ENCODE assay signal across 8 mouse cellular contexts in genomic region chr16:92399490-92400458, GRCm38 (mm10). TPM values are rescaled to one million over a fixed set of nuclear protein-coding genes. Genes with fewer than 3 reads are reported as not detected.
DNase-seq lines count a peak whose midpoint lies in the region; ATAC-seq and TF ChIP-seq lines count a peak whose summit lies in the region.

No protein-coding gene starts in this region.

- H3K27ac ChIP-seq in hindbrain, embryonic 13.5 days, result peak overlapping the region; percentile 83
- peak overlapping the region; percentile 90 for H3K27ac ChIP-seq in lung, postnatal 0 days (ENCODE audit: low read length)

- ATAC-seq in hindbrain, embryonic 13.5 days (ENCODE audit: low FRiP score), result peak; percentile 76
- ATAC-seq in lung, postnatal 0 days, result peak; percentile 90

- H3K4me2 ChIP-seq in hindbrain, embryonic 13.5 days, result peak overlapping the region; percentile 80
- H3K4me2 ChIP-seq in lung, postnatal 0 days (replicated peaks; ENCODE audit: low read depth, low read length), result peak overlapping the region; percentile 73

- H3K36me3 ChIP-seq in hindbrain, embryonic 13.5 days, result peaks cover 21% of the 10 kb centered on the region
- H3K36me3 ChIP-seq in lung, postnatal 0 days (ENCODE audit: insufficient read depth, low read length), result peaks cover 6% of the 10 kb centered on the region; the same call in 1 of the 2 replicates

- under 1% methylated on average over 37 of the region's 37 CpGs for WGBS in hindbrain, embryonic 13.5 days
- under 1% methylated on average over 37 of the region's 37 CpGs for WGBS in lung, postnatal 0 days

- TF ChIP-seq CTCF in lung, postnatal 0 days (IDR thresholded peaks at IDR 0.05), result peak; percentile 44

- 0 out of 2 replicates have a peak, but pooled peaks cover 5% of the 10 kb centered on the region for H3K27me3 ChIP-seq in hindbrain, embryonic 13.5 days
- no peaks in the 10 kb centered on the region for H3K27me3 ChIP-seq in lung, postnatal 0 days (replicated peaks; ENCODE audit: insufficient read depth, low read length)

- peak overlapping the region; percentile 73 for H3K9ac ChIP-seq in hindbrain, embryonic 13.5 days
- peak overlapping the region; percentile 72 for H3K9ac ChIP-seq in lung, postnatal 0 days (replicated peaks; ENCODE audit: low read depth)

- TF ChIP-seq EP300 in lung, postnatal 0 days (IDR thresholded peaks at IDR 0.05), result peak; percentile 96

- peak; percentile 96 for DNase-seq in R1 (ENCODE audit: low read depth, low spot score)
- DNase-seq in cerebellum, postnatal 25 days, result peak; percentile 74 to 77
- DNase-seq in frontal cortex, postnatal 36 days (ENCODE audit: low spot score in 2 of 2), result peak; percentile 78 to 81
- peak; percentile 68 to 82 for DNase-seq in layer of hippocampus, postnatal 14 days (ENCODE audit: low spot score in 2 of 2)
- peak; percentile 98 for DNase-seq in lung, postnatal 0 days (ENCODE audit: low spot score)
- peak; percentile 80 for DNase-seq in retina, embryonic 14.5 days (ENCODE audit: low spot score)
- DNase-seq in urinary bladder, postnatal 25 days (ENCODE audit: low spot score), result peak; percentile 86

- H3K4me3 ChIP-seq in hindbrain, embryonic 13.5 days, result peak overlapping the region; percentile 42
- peak overlapping the region; percentile 49 for H3K4me3 ChIP-seq in lung, postnatal 0 days (ENCODE audit: low read depth, low read length)

- H3K4me1 ChIP-seq in hindbrain, embryonic 13.5 days (replicated peaks), result peaks cover 47% of the 10 kb centered on the region
- H3K4me1 ChIP-seq in lung, postnatal 0 days (ENCODE audit: insufficient read depth, low read depth, low read length), result peaks cover 31% of the 10 kb centered on the region

- no peaks in the 10 kb centered on the region for H3K9me3 ChIP-seq in hindbrain, embryonic 13.5 days
- H3K9me3 ChIP-seq in lung, postnatal 0 days (ENCODE audit: low read length), result no peaks in the 10 kb centered on the region

RNA-seq across cellular contexts. Expression of gene Kcne1, which starts 40.5 kb away (rescaled TPM):
- 0.22 and 0.39 TPM in 2 replicates for polyA plus RNA-seq in hindbrain, embryonic 13.5 days (2015; fragmentation: Nextera tagmentation; extraction: Ambion mirVana)
- not detected for total RNA-seq in layer of hippocampus, postnatal 14 days (2021)
- 0.14 TPM in 1 of 2 replicates, not detected in the other for polyA plus RNA-seq in lung, postnatal 0 days (2015; fragmentation: Nextera tagmentation; extraction: Ambion mirVana)

Comparison
In these comparisons a context has a peak if more than half of its experiments do, and no peak if none do; other contexts are left out.
1. Peak in every context shown above with its lines: DNase-seq, ATAC-seq, H3K4me3 ChIP-seq and H3K27ac ChIP-seq.